Mouse (Mus musculus): ENCODE data around the gene Mael.
A peak's percentile ranks its signal among the peaks of the same experiment; 100 is the strongest.

Mael gene

DNA sequence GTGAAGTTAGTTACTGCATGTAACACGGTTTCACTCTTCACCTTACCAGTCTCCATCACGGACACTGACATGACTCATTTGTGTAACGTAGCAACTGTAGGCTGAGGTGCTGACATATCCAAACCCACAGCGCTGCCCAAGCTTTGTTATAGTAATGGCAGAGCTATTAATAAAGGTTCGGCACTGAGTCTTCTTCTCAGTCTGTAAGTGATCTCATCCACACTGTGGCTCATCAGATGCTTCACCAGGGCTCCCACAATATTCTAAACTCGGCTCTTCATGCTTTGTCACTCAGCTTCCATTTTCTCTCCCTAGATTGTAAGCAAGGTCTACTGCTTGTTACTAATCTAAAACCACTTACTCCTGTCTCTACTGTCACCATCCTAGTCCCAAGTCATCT lies 29.2 kb downstream of the Mael start:
- no peak for DNase-seq (ENCODE audit: low read depth, low spot score)

DNA sequence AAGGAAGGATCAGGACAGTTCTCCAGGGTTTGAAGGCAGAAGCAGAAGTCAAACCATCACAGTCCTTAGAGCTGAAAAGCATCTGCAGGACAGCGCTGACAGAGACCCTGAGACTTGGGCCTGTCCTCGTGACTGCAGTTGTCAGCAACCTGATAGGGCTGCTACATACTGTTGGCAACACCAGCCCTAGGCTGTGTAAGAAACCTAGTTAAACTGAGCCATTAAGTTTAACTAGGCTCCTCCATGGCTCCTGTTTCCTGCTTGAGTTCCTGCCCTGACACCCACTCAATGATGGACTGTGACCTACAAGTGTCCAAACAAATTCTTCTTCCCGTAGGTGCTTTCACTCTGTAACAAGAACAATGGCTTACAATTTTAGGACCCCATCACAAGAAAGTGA lies 33.4 kb downstream of the Mael start:
- DNase-seq (ENCODE audit: low read depth, low spot score), result no peak

GRCm38 (mm10) chr1:166204171-166204570 lies 34.4 kb downstream of the Mael start:
- no peak for DNase-seq (ENCODE audit: low read depth, low spot score)

DNA sequence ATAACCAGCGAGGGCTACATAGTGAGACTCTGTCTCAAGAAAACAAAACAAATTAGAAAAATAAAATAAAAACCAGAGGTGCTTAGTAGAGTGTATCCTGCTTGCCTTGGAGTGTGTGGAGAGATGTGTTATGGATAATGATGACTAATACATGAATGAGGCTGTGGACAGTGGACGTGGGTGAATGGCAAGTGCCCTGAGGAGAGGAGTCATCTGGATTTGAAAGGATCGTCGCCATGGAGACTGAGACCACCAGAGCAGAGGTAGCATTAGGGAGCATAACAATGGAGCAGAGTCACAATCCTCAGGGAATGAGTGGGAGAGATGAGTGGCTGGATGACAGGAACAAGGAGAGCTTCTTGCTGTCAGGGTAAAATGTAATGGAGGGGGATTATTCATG lies 48.7 kb downstream of the Mael start:
- no peak for DNase-seq (ENCODE audit: low read depth, low spot score)

GRCm38 (mm10) chr1:166185357-166185756 lies 53.2 kb downstream of the Mael start:
- no peak for DNase-seq (ENCODE audit: low read depth, low spot score)

GRCm38 (mm10) chr1:166184391-166185229 lies 53.9 kb downstream of the Mael start:
- DNase-seq (ENCODE audit: low read depth, low spot score), result no peak

DNA sequence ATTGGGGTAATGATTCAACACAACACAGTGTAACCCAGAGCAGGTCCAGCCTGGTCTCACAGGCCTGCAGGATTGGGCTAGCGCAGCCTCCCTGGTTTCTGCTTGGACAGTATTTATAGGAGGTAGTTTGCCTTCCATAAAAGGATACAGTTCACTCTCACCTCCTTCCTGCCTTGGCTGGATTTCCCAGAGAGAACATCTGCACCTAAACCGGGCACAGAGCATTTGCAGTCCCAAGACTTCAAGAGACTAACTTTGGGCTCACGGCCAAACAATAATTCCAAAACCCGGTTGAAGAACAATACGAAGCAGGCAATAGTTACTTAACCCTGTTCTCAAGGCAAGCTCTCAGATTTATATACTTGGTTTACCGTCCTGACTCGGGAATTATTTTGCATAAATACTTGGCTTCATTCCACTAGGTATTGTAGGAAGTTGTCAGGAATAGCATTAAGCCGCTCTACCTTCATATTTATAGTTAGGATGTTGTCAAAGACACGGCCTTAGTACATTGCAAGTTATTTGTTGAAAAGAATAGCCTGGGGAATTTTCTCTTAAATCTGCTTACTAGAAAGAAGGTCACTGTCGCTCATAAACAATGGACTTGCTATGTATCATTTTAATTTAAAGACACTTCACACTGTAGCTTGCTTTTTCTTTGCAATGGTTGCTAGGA lies 55.5 kb downstream of the Mael start:
- no peak for DNase-seq (ENCODE audit: low read depth, low spot score)

- DNase-seq (ENCODE audit: low read depth, low spot score), result no peak
Measured at GRCm38 (mm10) chr1:166181510-166181909, 57.0 kb downstream of the Mael start.

DNA sequence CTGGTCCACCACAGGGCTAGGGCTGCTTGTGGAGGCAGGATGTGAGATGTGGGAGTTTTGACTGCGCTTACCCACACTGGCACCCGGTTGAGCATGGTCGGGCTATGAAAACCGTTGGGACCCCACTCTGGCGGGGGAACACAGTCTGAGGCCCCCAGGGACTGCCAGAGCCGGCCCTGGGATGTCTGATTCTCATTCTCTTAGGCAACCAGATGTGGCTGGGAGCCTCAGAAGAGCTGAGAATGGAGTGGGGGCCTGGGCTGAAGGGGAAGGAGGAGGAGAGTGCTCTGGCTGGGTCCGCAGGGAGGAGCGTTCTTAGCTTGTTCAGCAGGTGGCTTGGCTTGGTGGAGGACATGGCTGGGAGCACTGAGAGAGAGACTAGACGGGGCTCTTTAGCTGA lies 64.9 kb downstream of the Mael start:
- no peak for DNase-seq (ENCODE audit: low read depth, low spot score)

- DNase-seq (ENCODE audit: low read depth, low spot score), result no peak
Measured at GRCm38 (mm10) chr1:166172992-166173391, 65.6 kb downstream of the Mael start.

- DNase-seq (ENCODE audit: low read depth, low spot score), result no peak
Measured at GRCm38 (mm10) chr1:166170852-166171251, 67.7 kb downstream of the Mael start.

- no peak for DNase-seq (ENCODE audit: low read depth, low spot score)
Measured at GRCm38 (mm10) chr1:166169713-166170112, 68.8 kb downstream of the Mael start.

- no peak for DNase-seq (ENCODE audit: low read depth, low spot score)
Measured at GRCm38 (mm10) chr1:166168017-166168416, 70.5 kb downstream of the Mael start.

DNA sequence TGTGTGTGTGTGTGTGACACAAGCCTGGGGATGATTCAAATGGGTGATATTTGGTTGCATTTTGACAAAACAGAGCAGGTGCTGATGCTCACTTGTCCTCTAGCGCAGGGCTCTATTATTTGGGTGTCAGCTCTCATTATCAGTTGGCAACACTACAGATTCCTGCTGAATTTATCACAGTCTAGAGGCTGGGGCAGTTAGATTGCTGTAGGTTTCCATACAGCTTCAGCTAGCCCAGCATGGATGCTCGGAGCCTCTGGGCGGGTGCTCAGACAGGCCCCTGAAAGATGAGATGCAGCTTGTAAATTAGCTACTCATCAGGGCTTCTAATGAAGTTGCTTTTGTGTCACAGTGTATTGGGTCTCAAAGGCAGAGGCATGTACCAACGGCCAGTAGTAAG lies 71.1 kb downstream of the Mael start:
- DNase-seq (ENCODE audit: low read depth, low spot score), result no peak

DNA sequence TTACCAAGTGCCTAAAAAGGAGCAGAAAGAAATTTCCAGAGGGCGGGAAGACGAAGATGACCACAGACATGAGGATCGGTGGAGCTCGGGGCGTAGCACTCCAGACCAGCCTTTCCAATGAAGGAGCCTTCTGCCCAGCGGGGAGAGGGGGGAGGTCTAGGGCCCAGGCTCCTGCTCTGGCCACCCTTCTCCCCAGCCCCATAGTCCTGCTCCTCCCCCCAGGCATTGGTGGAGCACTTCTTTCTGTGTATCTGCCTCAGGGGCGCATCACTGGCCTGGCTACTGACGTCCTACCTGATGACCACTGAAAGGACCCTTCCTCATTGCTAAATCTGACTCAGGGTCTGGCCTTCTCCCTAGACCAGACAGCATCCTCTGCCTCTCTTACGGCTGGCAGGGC lies 73.4 kb downstream of the Mael start:
- no peak for DNase-seq (ENCODE audit: low read depth, low spot score)

DNA sequence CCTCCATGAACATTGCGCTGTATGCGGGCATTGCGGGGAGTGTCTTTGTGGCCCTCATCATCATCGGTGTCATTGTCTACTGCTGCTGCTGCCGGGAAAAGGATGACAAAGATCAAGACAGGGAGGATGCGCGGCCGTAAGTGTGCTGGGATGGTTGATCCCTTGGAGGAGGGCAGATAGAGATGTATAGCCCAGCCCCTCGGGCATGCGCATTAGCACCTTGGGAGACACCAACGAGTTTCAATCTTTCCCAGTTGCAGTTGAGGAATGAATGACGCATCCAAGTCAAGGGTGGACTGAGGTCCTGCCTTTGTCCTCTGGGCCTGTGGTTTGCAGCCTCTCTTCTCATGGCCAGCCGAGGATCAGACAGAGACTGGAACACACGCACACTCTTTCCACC lies 74.0 kb downstream of the Mael start:
- DNase-seq (ENCODE audit: low read depth, low spot score), result no peak

DNA sequence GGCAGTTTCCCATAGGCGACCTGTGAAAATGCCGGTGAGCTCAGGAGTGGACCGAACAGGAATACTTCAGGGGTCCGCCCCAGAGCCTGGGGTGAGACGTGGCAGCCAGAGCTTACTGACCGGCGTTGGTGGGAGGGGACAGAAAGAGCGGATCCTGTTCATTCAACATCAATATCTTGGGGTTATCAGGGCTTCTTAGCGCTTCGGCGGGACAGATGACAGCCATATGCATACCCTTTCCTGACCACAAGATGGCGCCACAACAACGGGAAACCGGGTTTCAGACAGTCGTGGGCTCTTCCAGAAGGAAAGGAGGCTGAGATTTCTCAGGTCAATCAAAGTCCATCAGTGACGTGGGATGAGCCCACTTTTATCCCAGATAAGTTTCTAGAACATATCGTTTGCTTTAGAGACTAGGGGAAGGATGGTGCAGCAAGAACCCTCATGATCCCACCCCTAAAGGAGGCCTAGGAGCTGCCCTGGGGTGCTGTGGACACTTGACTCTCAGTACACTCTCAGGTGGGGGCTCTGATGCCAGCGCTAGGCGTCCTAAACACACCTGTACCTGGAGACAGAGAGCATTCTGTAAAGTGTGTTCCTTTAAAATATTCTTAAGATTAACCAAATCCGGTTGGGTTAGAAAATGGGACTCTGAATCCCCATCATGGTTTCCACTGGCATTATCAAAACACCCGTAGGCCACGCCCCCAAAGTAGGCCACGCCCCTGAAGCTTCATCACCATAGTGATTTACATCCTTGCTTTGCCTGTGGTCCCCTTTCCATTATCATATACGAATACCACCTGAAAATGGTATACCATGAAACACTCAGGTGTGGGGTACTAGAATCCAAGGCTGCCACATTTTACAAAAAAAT lies 77.7 kb downstream of the Mael start:
- DNase-seq (ENCODE audit: low read depth, low spot score), result peak; percentile 59

DNA sequence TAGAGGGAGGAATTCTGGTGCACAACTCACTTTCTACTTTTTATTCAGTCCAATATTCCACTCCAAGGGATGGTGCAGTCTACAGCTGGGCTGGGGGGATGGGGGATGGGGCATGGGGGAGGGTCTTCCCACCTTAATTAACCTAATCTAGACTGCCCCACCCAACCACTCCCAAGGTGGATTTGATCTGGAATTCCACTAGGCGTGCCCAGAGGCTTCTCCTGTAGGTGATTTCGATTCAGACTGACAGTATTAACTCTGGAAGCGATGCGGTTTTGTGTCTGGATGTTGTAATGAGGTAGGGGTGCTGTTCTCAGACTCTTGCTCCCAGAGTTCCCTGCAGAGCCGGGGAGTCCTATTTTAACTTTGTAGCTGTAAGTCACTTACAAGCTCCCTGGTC lies 78.4 kb downstream of the Mael start:
- no peak for DNase-seq (ENCODE audit: low read depth, low spot score)

- no peak for DNase-seq (ENCODE audit: low read depth, low spot score)
Measured at GRCm38 (mm10) chr1:166158664-166159063, 79.9 kb downstream of the Mael start.

- no peak for DNase-seq (ENCODE audit: low read depth, low spot score)
Measured at GRCm38 (mm10) chr1:166157712-166158111, 80.8 kb downstream of the Mael start.

GRCm38 (mm10) chr1:166155113-166155494 lies 83.4 kb downstream of the Mael start:
- no peak for DNase-seq (ENCODE audit: low read depth, low spot score)
